Mouse (Mus musculus): ENCODE results near the gene Zfp995.

- no peak for TF ChIP-seq POLR2A (IDR thresholded peaks at IDR 0.05; ENCODE audit: control insufficient read depth, low read depth, low read length)
- TF ChIP-seq CTCF (IDR thresholded peaks at IDR 0.05; ENCODE audit: control insufficient read depth, insufficient read depth, insufficient replicate concordance, low read depth, low read length): no peak
These were observed 687 bp downstream of the Zfp995 start for GRCm38 (mm10) chr17:21909039-21909438.

Measured in testis, adult 2 months (tissue).